Mouse (Mus musculus): Measurements from ENCODE around the gene Cyp4f17.
"Not testable (repeated sequence)": the region's sequence is repeated elsewhere in the genome, so short reads cannot be mapped to it uniquely, and the experiment has no call there.

Cyp4f17 gene

GRCm38 (mm10) chr17:32526341-32526740 lies 20.5 kb downstream of the Cyp4f17 start:
- not testable (repeated sequence) for DNase-seq (ENCODE audit: low spot score in 2 of 2)

GRCm38 (mm10) chr17:32527748-32528147 lies 21.9 kb downstream of the Cyp4f17 start:
- DNase-seq (ENCODE audit: low spot score in 2 of 2) = no peak

GRCm38 (mm10) chr17:32528408-32529337 lies 22.8 kb downstream of the Cyp4f17 start:
- DNase-seq (ENCODE audit: low spot score in 2 of 2) = peak; percentile 78 to 82

- DNase-seq (ENCODE audit: low spot score in 2 of 2) = not testable (repeated sequence)
Measured at GRCm38 (mm10) chr17:32532356-32532755, 26.5 kb downstream of the Cyp4f17 start.

GRCm38 (mm10) chr17:32534068-32534467 lies 28.2 kb downstream of the Cyp4f17 start:
- DNase-seq (ENCODE audit: low spot score in 2 of 2) = no peak

- DNase-seq (ENCODE audit: low spot score in 2 of 2) = peak; percentile 87 to 90
Measured at GRCm38 (mm10) chr17:32536051-32536866, 30.4 kb downstream of the Cyp4f17 start, which contains the start of gene Cyp4f16. Gene Cyp4f16 (plus strand): TSS chr17:32536558.

- no peak for DNase-seq (ENCODE audit: low spot score in 2 of 2)
Measured at GRCm38 (mm10) chr17:32536867-32537250, 31.0 kb downstream of the Cyp4f17 start.

- not testable (repeated sequence) for DNase-seq (ENCODE audit: low spot score in 2 of 2)
Measured at GRCm38 (mm10) chr17:32544792-32545191, 38.9 kb downstream of the Cyp4f17 start.

- not testable (repeated sequence) for DNase-seq (ENCODE audit: low spot score in 2 of 2)
Measured at GRCm38 (mm10) chr17:32550377-32550776, 44.5 kb downstream of the Cyp4f17 start.

GRCm38 (mm10) chr17:32550900-32551770 lies 45.3 kb downstream of the Cyp4f17 start:
- peak; percentile 54 to 69 for DNase-seq (ENCODE audit: low spot score in 2 of 2)

- DNase-seq (ENCODE audit: low spot score in 2 of 2) = not testable (repeated sequence)
Measured at GRCm38 (mm10) chr17:32553016-32553415, 47.2 kb downstream of the Cyp4f17 start.

GRCm38 (mm10) chr17:32554368-32554767 lies 48.5 kb downstream of the Cyp4f17 start:
- not testable (repeated sequence) for DNase-seq (ENCODE audit: low spot score in 2 of 2)

GRCm38 (mm10) chr17:32563301-32563700 lies 57.5 kb downstream of the Cyp4f17 start:
- DNase-seq (ENCODE audit: low spot score in 2 of 2) = not testable (repeated sequence)

GRCm38 (mm10) chr17:32573286-32573685 lies 67.4 kb downstream of the Cyp4f17 start:
- DNase-seq (ENCODE audit: low spot score in 2 of 2) = not testable (repeated sequence)

- DNase-seq (ENCODE audit: low spot score in 2 of 2) = peak in 1 of 2 experiments; percentile 7
Measured at GRCm38 (mm10) chr17:32577496-32578186, 71.8 kb downstream of the Cyp4f17 start.

All from urinary bladder, adult 18-20 months (tissue).